Mouse (Mus musculus): ENCODE results near the gene Colgalt1. TPM values are rescaled to one million over a fixed set of nuclear protein-coding genes. Genes with fewer than 3 reads are reported as not detected.

The Colgalt1 gene
- polyA plus RNA-seq (2015; fragmentation: Nextera tagmentation; extraction: Ambion mirVana): 53.2 and 58.1 TPM in 2 replicates

GRCm38 (mm10) chr8:71610822-71611651 lies at the start of gene Colgalt1:
TSS of gene Colgalt1 (plus strand) at chr8:71610998.

GRCm38 (mm10) chr8:71566501-71566900 lies 44.3 kb upstream of the Colgalt1 start, which contains the start of gene Nxnl1:
TSS of gene Nxnl1 (minus strand) at chr8:71566601.

GRCm38 (mm10) chr8:71568387-71568937 lies 42.3 kb upstream of the Colgalt1 start, which contains the start of gene Slc27a1:
TSS of gene Slc27a1 (plus strand) at chr8:71568882.

GRCm38 (mm10) chr8:71591471-71592373 lies 19.1 kb upstream of the Colgalt1 start, which contains the start of gene Pgls:
TSS of gene Pgls (plus strand) at chr8:71592176.

GRCm38 (mm10) chr8:71597451-71597850 lies 13.3 kb upstream of the Colgalt1 start, which contains the start of gene Fam129c:
TSS of gene Fam129c (plus strand) at chr8:71597648.

GRCm38 (mm10) chr8:71671549-71671965 lies 60.8 kb downstream of the Colgalt1 start, which contains the start of gene Unc13a:
TSS of gene Unc13a (minus strand) at chr8:71671757.

Small RNAs within 50 kb of the gene (microRNA-seq; reads per million reads assigned to microRNA genes)
- not detected for gene Mir6769b (ENCODE audit: borderline replicate concordance, insufficient number of aligned reads)

Other genes with a start within 250 kb of the Colgalt1 start
- 227 and 256 TPM in 2 replicates for gene Use1, start 244.2 kb upstream of the Colgalt1 start, polyA plus RNA-seq (2015; fragmentation: Nextera tagmentation; extraction: Ambion mirVana)
- gene Ocel1, start 239.7 kb upstream of the Colgalt1 start, polyA plus RNA-seq (2015; fragmentation: Nextera tagmentation; extraction: Ambion mirVana): 6.7 and 12.3 TPM in 2 replicates
- 51.9 and 63.0 TPM in 2 replicates for gene Nr2f6, start 229.0 kb upstream of the Colgalt1 start, polyA plus RNA-seq (2015; fragmentation: Nextera tagmentation; extraction: Ambion mirVana)
- 6.3 and 13.0 TPM in 2 replicates for gene Ushbp1, start 215.2 kb upstream of the Colgalt1 start, polyA plus RNA-seq (2015; fragmentation: Nextera tagmentation; extraction: Ambion mirVana)
- 78.6 and 106 TPM in 2 replicates for gene Babam1, start 214.1 kb upstream of the Colgalt1 start, polyA plus RNA-seq (2015; fragmentation: Nextera tagmentation; extraction: Ambion mirVana)
- 5.0 and 7.8 TPM in 2 replicates for gene Ankle1, start 205.0 kb upstream of the Colgalt1 start, polyA plus RNA-seq (2015; fragmentation: Nextera tagmentation; extraction: Ambion mirVana)
- gene Abhd8, start 147.3 kb upstream of the Colgalt1 start, polyA plus RNA-seq (2015; fragmentation: Nextera tagmentation; extraction: Ambion mirVana): 65.5 and 72.8 TPM in 2 replicates
- 169 and 185 TPM in 2 replicates for gene Mrpl34, start 146.0 kb upstream of the Colgalt1 start, polyA plus RNA-seq (2015; fragmentation: Nextera tagmentation; extraction: Ambion mirVana)
- 75.4 and 78.6 TPM in 2 replicates for gene Dda1, start 141.8 kb upstream of the Colgalt1 start, polyA plus RNA-seq (2015; fragmentation: Nextera tagmentation; extraction: Ambion mirVana)
- gene Ano8, start 125.0 kb upstream of the Colgalt1 start, polyA plus RNA-seq (2015; fragmentation: Nextera tagmentation; extraction: Ambion mirVana): 3.3 and 4.4 TPM in 2 replicates
- gene Gtpbp3, start 122.9 kb upstream of the Colgalt1 start, polyA plus RNA-seq (2015; fragmentation: Nextera tagmentation; extraction: Ambion mirVana): 9.8 and 11.8 TPM in 2 replicates
- 65.2 and 131 TPM in 2 replicates for gene Plvap, start 99.2 kb upstream of the Colgalt1 start, polyA plus RNA-seq (2015; fragmentation: Nextera tagmentation; extraction: Ambion mirVana)
- gene Ccdc194, start 85.3 kb upstream of the Colgalt1 start, polyA plus RNA-seq (2015; fragmentation: Nextera tagmentation; extraction: Ambion mirVana): not detected in 2 replicates
- gene Bst2, start 73.5 kb upstream of the Colgalt1 start, polyA plus RNA-seq (2015; fragmentation: Nextera tagmentation; extraction: Ambion mirVana): 85.3 and 125 TPM in 2 replicates
- 141 TPM in 2 replicates for gene Mvb12a, start 68.1 kb upstream of the Colgalt1 start, polyA plus RNA-seq (2015; fragmentation: Nextera tagmentation; extraction: Ambion mirVana)
- 7.8 and 15.0 TPM in 2 replicates for gene Tmem221, start 52.1 kb upstream of the Colgalt1 start, polyA plus RNA-seq (2015; fragmentation: Nextera tagmentation; extraction: Ambion mirVana)
- 0.24 and 0.70 TPM in 2 replicates for gene Nxnl1, start 44.4 kb upstream of the Colgalt1 start, polyA plus RNA-seq (2015; fragmentation: Nextera tagmentation; extraction: Ambion mirVana)
- gene Slc27a1, start 42.1 kb upstream of the Colgalt1 start, polyA plus RNA-seq (2015; fragmentation: Nextera tagmentation; extraction: Ambion mirVana): 38.9 and 85.2 TPM in 2 replicates
- 274 and 329 TPM in 2 replicates for gene Pgls, start 18.8 kb upstream of the Colgalt1 start, polyA plus RNA-seq (2015; fragmentation: Nextera tagmentation; extraction: Ambion mirVana)
- 0.90 and 1.8 TPM in 2 replicates for gene Fam129c, start 13.3 kb upstream of the Colgalt1 start, polyA plus RNA-seq (2015; fragmentation: Nextera tagmentation; extraction: Ambion mirVana)
- gene Unc13a, start 60.8 kb downstream of the Colgalt1 start, polyA plus RNA-seq (2015; fragmentation: Nextera tagmentation; extraction: Ambion mirVana): 2.3 and 2.9 TPM in 2 replicates
- gene Jak3, start 65.3 kb downstream of the Colgalt1 start, polyA plus RNA-seq (2015; fragmentation: Nextera tagmentation; extraction: Ambion mirVana): 2.7 and 6.0 TPM in 2 replicates
- 0.65 and 2.0 TPM in 2 replicates for gene Insl3, start 78.2 kb downstream of the Colgalt1 start, polyA plus RNA-seq (2015; fragmentation: Nextera tagmentation; extraction: Ambion mirVana)
- 2.2 and 4.1 TPM in 2 replicates for gene B3gnt3, start 90.8 kb downstream of the Colgalt1 start, polyA plus RNA-seq (2015; fragmentation: Nextera tagmentation; extraction: Ambion mirVana)
- 5.1 and 6.2 TPM in 2 replicates for gene Fcho1, start 114.7 kb downstream of the Colgalt1 start, polyA plus RNA-seq (2015; fragmentation: Nextera tagmentation; extraction: Ambion mirVana)